Mouse (Mus musculus): Measurements from ENCODE around the gene Glud1. TPM values are rescaled to one million over a fixed set of nuclear protein-coding genes. Genes with fewer than 3 reads are reported as not detected.

Glud1 gene
- polyA plus RNA-seq, 1 experiment: 51.8 TPM

DNA sequence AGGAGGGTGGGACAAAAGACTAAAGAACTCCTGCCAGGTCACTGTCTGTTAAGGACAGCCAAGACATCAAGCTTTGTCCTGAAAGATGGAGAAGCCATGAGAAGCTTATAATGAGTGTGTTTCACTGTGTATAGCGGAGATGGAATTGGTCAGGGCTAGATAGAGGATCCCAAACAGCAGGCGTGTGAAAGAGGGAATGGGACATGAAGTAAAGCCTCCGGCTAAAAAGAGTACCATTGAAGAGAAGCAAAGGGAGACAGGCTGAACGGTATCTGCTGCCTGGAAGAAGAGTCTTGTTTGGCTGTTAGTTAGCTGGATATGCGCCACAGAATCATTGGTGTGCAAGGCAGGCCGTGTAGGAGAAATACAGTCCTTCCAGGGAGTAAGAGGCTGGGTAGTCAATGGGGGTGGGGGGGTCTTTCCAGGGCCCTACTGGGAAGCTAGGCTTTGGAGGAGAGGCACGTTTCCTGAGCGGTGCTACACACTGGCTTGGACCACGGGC is 20.2 kb downstream of the Glud1 start:
- Histone ChIP-seq H3K27me3 (ENCODE audit: control insufficient read depth, insufficient read depth, low read length) (no peaks in the 10 kb centered on the region), H3K4me1 (replicated peaks; ENCODE audit: control insufficient read depth, insufficient read depth, low read length) (no peaks in the 10 kb centered on the region), H3K36me3 (ENCODE audit: control insufficient read depth, insufficient read depth, low read length) (peaks cover 39% of the 10 kb centered on the region), H3K4me3 (ENCODE audit: control insufficient read depth, insufficient read depth, low read length) (no peak overlapping the region), H3K27ac (ENCODE audit: control insufficient read depth, insufficient read depth, low read length) (no peak overlapping the region)
- no peak for DNase-seq
- TF ChIP-seq CTCF (IDR thresholded peaks at IDR 0.05; ENCODE audit: borderline replicate concordance, control insufficient read depth, extremely low read depth, insufficient read depth, low read length, poor library complexity): no peak
- no peak for TF ChIP-seq POLR2A (IDR thresholded peaks at IDR 0.05; ENCODE audit: control insufficient read depth, extremely low read depth, insufficient read depth, low read length, poor library complexity)
- 98% methylated on average over 9 of the region's 9 CpGs for WGBS

DNA sequence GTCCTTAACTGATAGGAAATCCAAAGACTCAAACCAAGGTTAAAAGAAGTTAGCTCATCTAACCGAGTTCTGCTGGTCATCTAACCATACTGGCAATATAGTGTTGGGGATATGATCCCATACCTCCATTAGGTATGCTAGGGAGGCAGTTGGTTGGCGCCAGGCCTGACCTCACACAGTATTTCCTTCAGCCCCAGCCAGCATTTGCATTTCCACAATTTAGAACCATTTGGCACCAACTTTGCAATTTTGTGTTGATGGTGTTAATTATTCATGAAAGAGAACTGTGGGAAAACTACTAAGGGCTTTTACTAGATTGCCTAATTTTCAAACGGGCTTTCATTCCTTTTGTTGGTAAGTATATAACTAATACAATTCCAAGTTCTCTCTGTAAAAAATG is 21.4 kb downstream of the Glud1 start:
- Histone ChIP-seq H3K36me3 (ENCODE audit: control insufficient read depth, insufficient read depth, low read length) (peaks cover 43% of the 10 kb centered on the region), H3K4me3 (ENCODE audit: control insufficient read depth, insufficient read depth, low read length) (no peak overlapping the region), H3K4me1 (replicated peaks; ENCODE audit: control insufficient read depth, insufficient read depth, low read length) (no peaks in the 10 kb centered on the region), H3K27ac (ENCODE audit: control insufficient read depth, insufficient read depth, low read length) (no peak overlapping the region), H3K27me3 (ENCODE audit: control insufficient read depth, insufficient read depth, low read length) (no peaks in the 10 kb centered on the region)
- no peak for DNase-seq
- TF ChIP-seq CTCF (IDR thresholded peaks at IDR 0.05; ENCODE audit: borderline replicate concordance, control insufficient read depth, extremely low read depth, insufficient read depth, low read length, poor library complexity) (no peak), POLR2A (IDR thresholded peaks at IDR 0.05; ENCODE audit: control insufficient read depth, extremely low read depth, insufficient read depth, low read length, poor library complexity) (no peak)
- 92% methylated on average over 3 of the region's 3 CpGs for WGBS

DNA sequence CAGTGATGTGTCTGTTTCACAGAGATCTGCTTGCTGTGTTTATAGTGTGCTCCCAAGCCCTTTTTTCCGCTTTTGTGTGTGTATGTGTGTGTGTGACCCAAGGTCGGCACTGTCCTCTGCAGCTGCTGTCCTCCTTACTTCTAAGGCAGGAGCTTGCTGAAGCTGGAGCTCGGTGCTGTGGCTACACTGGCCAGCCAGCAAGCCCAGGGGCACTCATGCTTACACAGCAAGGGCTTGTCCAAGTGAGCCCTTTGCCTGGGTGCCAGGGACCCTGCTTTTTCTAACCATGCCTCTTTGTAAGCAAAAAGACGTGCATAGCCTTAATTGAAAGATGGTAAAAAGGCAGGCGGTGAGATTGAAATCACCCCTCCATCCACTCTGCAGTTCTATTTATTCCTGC is 21.9 kb downstream of the Glud1 start:
- peaks cover 46% of the 10 kb centered on the region for H3K36me3 ChIP-seq (ENCODE audit: control insufficient read depth, insufficient read depth, low read length)
- 94% methylated on average over 5 of the region's 5 CpGs for WGBS
- TF ChIP-seq CTCF (IDR thresholded peaks at IDR 0.05; ENCODE audit: borderline replicate concordance, control insufficient read depth, extremely low read depth, insufficient read depth, low read length, poor library complexity) (no peak), POLR2A (IDR thresholded peaks at IDR 0.05; ENCODE audit: control insufficient read depth, extremely low read depth, insufficient read depth, low read length, poor library complexity) (no peak)

DNA sequence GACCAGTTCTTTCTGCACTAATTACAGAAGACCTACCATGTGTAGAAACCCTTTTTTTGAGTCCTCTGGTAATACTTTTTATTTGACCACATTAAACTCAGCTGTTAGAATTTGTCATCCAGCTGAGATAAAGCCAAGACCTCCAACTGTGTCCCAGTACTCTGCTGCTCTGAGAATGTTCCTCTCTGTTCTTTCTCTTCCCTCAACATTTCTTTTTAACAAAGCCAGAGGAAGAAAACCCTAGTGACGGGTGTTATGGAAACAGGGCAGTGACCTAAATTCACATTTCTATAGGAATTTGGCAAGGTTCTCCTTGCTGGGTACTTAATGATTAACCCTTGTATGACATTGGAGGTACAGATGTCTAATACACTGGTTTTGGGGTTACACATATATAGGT is 28.9 kb downstream of the Glud1 start:
- no peak for DNase-seq
- whole genome bisulfite sequencing: 96% methylated on average over 1 of the region's 1 CpGs
- H3K36me3 ChIP-seq (ENCODE audit: control insufficient read depth, insufficient read depth, low read length): peaks cover 73% of the 10 kb centered on the region

More for the DNA sequence above, 21.9 kb downstream of the Glud1 start:
- Histone ChIP-seq H3K4me3 (ENCODE audit: control insufficient read depth, insufficient read depth, low read length) (no peak overlapping the region), H3K27ac (ENCODE audit: control insufficient read depth, insufficient read depth, low read length) (no peak overlapping the region), H3K4me1 (replicated peaks; ENCODE audit: control insufficient read depth, insufficient read depth, low read length) (no peaks in the 10 kb centered on the region), H3K27me3 (ENCODE audit: control insufficient read depth, insufficient read depth, low read length) (no peaks in the 10 kb centered on the region)
- no peak for DNase-seq

DNA sequence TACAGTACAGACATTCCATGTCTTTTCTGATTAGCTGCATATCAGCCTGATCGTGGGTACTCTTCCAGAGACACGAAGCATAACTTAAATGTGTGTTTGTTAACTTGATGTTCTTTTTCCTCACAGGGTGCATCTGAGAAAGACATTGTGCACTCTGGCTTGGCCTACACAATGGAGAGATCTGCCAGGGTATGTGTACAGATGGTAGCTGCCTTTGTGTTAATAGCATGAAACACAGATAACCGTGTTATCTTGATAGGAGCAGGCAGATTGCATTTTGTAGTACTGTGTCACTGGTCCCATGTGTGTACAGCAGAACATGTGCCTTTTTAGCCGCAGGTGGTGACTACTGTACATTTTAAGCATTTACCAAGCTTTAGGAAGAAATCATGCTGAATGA is 31.5 kb downstream of the Glud1 start:
- no peak overlapping the region for H3K27ac ChIP-seq (ENCODE audit: control insufficient read depth, insufficient read depth, low read length)
- no peak overlapping the region for H3K4me3 ChIP-seq (ENCODE audit: control insufficient read depth, insufficient read depth, low read length)
- WGBS: 98% methylated on average over 4 of the region's 4 CpGs
- H3K27me3 ChIP-seq (ENCODE audit: control insufficient read depth, insufficient read depth, low read length): no peaks in the 10 kb centered on the region
- TF ChIP-seq POLR2A (IDR thresholded peaks at IDR 0.05; ENCODE audit: control insufficient read depth, extremely low read depth, insufficient read depth, low read length, poor library complexity) (no peak), CTCF (IDR thresholded peaks at IDR 0.05; ENCODE audit: borderline replicate concordance, control insufficient read depth, extremely low read depth, insufficient read depth, low read length, poor library complexity) (no peak)
- peaks cover 51% of the 10 kb centered on the region for H3K36me3 ChIP-seq (ENCODE audit: control insufficient read depth, insufficient read depth, low read length)
- DNase-seq: no peak
- H3K4me1 ChIP-seq (replicated peaks; ENCODE audit: control insufficient read depth, insufficient read depth, low read length): no peaks in the 10 kb centered on the region

More for the DNA sequence above, 28.9 kb downstream of the Glud1 start:
- Histone ChIP-seq H3K27me3 (ENCODE audit: control insufficient read depth, insufficient read depth, low read length) (no peaks in the 10 kb centered on the region), H3K27ac (ENCODE audit: control insufficient read depth, insufficient read depth, low read length) (no peak overlapping the region), H3K4me3 (ENCODE audit: control insufficient read depth, insufficient read depth, low read length) (no peak overlapping the region), H3K4me1 (replicated peaks; ENCODE audit: control insufficient read depth, insufficient read depth, low read length) (no peaks in the 10 kb centered on the region)
- TF ChIP-seq CTCF (IDR thresholded peaks at IDR 0.05; ENCODE audit: borderline replicate concordance, control insufficient read depth, extremely low read depth, insufficient read depth, low read length, poor library complexity) (no peak), POLR2A (IDR thresholded peaks at IDR 0.05; ENCODE audit: control insufficient read depth, extremely low read depth, insufficient read depth, low read length, poor library complexity) (no peak)

DNA sequence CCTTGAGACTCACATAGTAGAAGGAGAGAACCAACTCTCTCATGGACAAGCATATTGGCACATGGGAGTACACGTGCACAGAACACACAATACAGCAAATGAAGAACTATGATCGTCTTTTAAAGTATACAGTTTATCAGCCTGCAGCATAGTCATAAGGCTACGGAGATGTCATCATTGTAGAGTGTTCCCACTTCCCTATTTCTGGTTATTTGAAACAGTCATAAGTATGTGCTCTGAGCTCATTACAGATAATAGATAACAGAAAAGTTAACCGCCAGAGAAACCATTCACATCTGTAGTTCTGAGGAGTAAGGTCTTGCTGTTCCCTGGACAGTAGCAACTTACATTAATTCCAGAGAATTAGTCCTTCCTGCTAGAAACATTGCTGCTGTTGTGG is 32.6 kb downstream of the Glud1 start:
- no peaks in the 10 kb centered on the region for H3K4me1 ChIP-seq (replicated peaks; ENCODE audit: control insufficient read depth, insufficient read depth, low read length)
- no peak for DNase-seq
- no peaks in the 10 kb centered on the region for H3K27me3 ChIP-seq (ENCODE audit: control insufficient read depth, insufficient read depth, low read length)
- TF ChIP-seq CTCF (IDR thresholded peaks at IDR 0.05; ENCODE audit: borderline replicate concordance, control insufficient read depth, extremely low read depth, insufficient read depth, low read length, poor library complexity): no peak
- TF ChIP-seq POLR2A (IDR thresholded peaks at IDR 0.05; ENCODE audit: control insufficient read depth, extremely low read depth, insufficient read depth, low read length, poor library complexity): no peak
- peaks cover 46% of the 10 kb centered on the region for H3K36me3 ChIP-seq (ENCODE audit: control insufficient read depth, insufficient read depth, low read length)
- no peak overlapping the region for H3K4me3 ChIP-seq (ENCODE audit: control insufficient read depth, insufficient read depth, low read length)
- WGBS: 90% methylated on average over 4 of the region's 4 CpGs
- H3K27ac ChIP-seq (ENCODE audit: control insufficient read depth, insufficient read depth, low read length): no peak overlapping the region

DNA sequence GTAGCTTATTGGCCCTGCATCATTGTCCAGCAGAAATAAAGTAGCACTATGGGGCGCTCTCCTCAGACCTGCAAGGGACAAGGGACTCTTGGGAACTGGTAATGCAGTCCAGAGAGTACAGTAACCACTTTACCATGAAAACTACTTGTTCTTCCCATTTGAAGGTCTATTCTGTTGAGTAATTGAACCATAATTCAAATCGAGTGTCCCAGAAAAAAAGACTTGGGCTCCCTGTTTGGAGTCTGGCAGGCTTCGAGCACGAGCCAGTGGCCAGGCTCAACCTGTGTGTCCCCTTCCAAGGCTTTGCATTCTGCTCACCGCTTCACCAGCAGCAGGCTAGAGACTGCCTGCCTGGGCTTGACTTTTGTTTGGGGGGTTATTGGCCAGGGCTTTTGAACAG is 33.8 kb downstream of the Glud1 start:
- H3K36me3 ChIP-seq (ENCODE audit: control insufficient read depth, insufficient read depth, low read length): peaks cover 37% of the 10 kb centered on the region
- 94% methylated on average over 5 of the region's 5 CpGs for WGBS
- H3K27me3 ChIP-seq (ENCODE audit: control insufficient read depth, insufficient read depth, low read length): no peaks in the 10 kb centered on the region
- H3K4me3 ChIP-seq (ENCODE audit: control insufficient read depth, insufficient read depth, low read length): no peak overlapping the region
- DNase-seq: no peak
- no peak overlapping the region for H3K27ac ChIP-seq (ENCODE audit: control insufficient read depth, insufficient read depth, low read length)
- TF ChIP-seq CTCF (IDR thresholded peaks at IDR 0.05; ENCODE audit: borderline replicate concordance, control insufficient read depth, extremely low read depth, insufficient read depth, low read length, poor library complexity) (no peak), POLR2A (IDR thresholded peaks at IDR 0.05; ENCODE audit: control insufficient read depth, extremely low read depth, insufficient read depth, low read length, poor library complexity) (no peak)
- H3K4me1 ChIP-seq (replicated peaks; ENCODE audit: control insufficient read depth, insufficient read depth, low read length): no peaks in the 10 kb centered on the region
